Mouse (Mus musculus): ENCODE results near the gene Ybx1.

Ybx1 gene

GRCm38 (mm10) chr4:119274627-119275026 is 19.8 kb downstream of the Ybx1 start:
- no peak for DNase-seq (ENCODE audit: low spot score in 2 of 2)

- no peak for DNase-seq (ENCODE audit: low spot score in 2 of 2)
These were observed 27.8 kb downstream of the Ybx1 start for GRCm38 (mm10) chr4:119266606-119267005.

GRCm38 (mm10) chr4:119263459-119263858 is 30.9 kb downstream of the Ybx1 start:
- DNase-seq (ENCODE audit: low spot score in 2 of 2), result no peak

- no peak for DNase-seq (ENCODE audit: low spot score in 2 of 2)
These were observed 31.9 kb downstream of the Ybx1 start for GRCm38 (mm10) chr4:119262483-119262882.

- DNase-seq (ENCODE audit: low spot score in 2 of 2), result no peak
These were observed 33.2 kb downstream of the Ybx1 start for GRCm38 (mm10) chr4:119261087-119261713.

- no peak for DNase-seq (ENCODE audit: low spot score in 2 of 2)
These were observed 34.8 kb downstream of the Ybx1 start for GRCm38 (mm10) chr4:119259344-119260254.

- no peak for DNase-seq (ENCODE audit: low spot score in 2 of 2)
These were observed 37.3 kb downstream of the Ybx1 start for GRCm38 (mm10) chr4:119257083-119257482.

GRCm38 (mm10) chr4:119255351-119255750 is 39.1 kb downstream of the Ybx1 start, which contains the start of gene Cldn19:
TSS of gene Cldn19 (plus strand) at chr4:119255414.
- DNase-seq (ENCODE audit: low spot score in 2 of 2), result no peak

GRCm38 (mm10) chr4:119254012-119254618 is 40.3 kb downstream of the Ybx1 start:
- no peak for DNase-seq (ENCODE audit: low spot score in 2 of 2)

GRCm38 (mm10) chr4:119252025-119252808 is 42.2 kb downstream of the Ybx1 start:
- no peak for DNase-seq (ENCODE audit: low spot score in 2 of 2)

GRCm38 (mm10) chr4:119248407-119248965 is 45.9 kb downstream of the Ybx1 start:
- no peak for DNase-seq (ENCODE audit: low spot score in 2 of 2)

GRCm38 (mm10) chr4:119247462-119248235 is 46.8 kb downstream of the Ybx1 start:
- peak; percentile 55 to 62 for DNase-seq (ENCODE audit: low spot score in 2 of 2)

GRCm38 (mm10) chr4:119246688-119247225 is 47.6 kb downstream of the Ybx1 start:
- no peak for DNase-seq (ENCODE audit: low spot score in 2 of 2)

- DNase-seq (ENCODE audit: low spot score in 2 of 2), result no peak
These were observed 48.4 kb downstream of the Ybx1 start for GRCm38 (mm10) chr4:119245961-119246360.

GRCm38 (mm10) chr4:119245556-119245955 is 48.8 kb downstream of the Ybx1 start:
- DNase-seq (ENCODE audit: low spot score in 2 of 2), result peak in 1 of 2 experiments; percentile 51

- DNase-seq (ENCODE audit: low spot score in 2 of 2), result peak in 1 of 2 experiments; percentile 54
These were observed 49.8 kb downstream of the Ybx1 start for GRCm38 (mm10) chr4:119244468-119245240.

GRCm38 (mm10) chr4:119242571-119242970 is 51.8 kb downstream of the Ybx1 start:
- no peak for DNase-seq (ENCODE audit: low spot score in 2 of 2)

- DNase-seq (ENCODE audit: low spot score in 2 of 2), result no peak
These were observed 52.7 kb downstream of the Ybx1 start for GRCm38 (mm10) chr4:119241664-119242063.

GRCm38 (mm10) chr4:119239181-119239682 is 55.2 kb downstream of the Ybx1 start:
- no peak for DNase-seq (ENCODE audit: low spot score in 2 of 2)
